Mouse (Mus musculus) retina, postnatal 1 day (tissue): ENCODE measurements at regions not wholly inside any gene's neighbourhood (a gene's known extent, or its start where the extent isn't known, plus 50 kb on each side); places are given as distances from the start of the nearest gene placed in this dataset.

Experiments
- DNase-seq: peaks from one replicate; pipeline ENCODE4 v3.0.0-alpha.2; 2012

DNA sequence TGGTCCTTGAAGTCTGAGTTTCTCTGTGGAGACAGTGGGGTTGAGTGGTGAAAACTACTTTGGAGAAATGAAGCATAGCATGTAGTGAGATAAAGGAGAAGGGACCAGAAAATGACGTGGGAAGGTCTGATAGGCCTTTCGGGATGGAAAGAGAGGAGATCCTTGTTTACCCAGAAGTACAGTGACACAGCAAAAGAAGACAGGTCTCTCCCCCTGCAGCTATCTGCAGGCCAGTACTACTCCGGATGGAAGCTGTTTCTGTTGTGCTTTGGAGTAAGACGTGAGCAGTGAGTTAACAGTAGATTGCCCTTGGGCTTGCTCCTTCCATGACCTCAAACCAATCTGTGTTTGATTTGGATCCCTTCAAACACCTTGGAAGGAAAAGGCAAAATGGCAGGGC lies 1277.5 kb downstream of the Gsdmc2 start:
- no peak for DNase-seq

DNA sequence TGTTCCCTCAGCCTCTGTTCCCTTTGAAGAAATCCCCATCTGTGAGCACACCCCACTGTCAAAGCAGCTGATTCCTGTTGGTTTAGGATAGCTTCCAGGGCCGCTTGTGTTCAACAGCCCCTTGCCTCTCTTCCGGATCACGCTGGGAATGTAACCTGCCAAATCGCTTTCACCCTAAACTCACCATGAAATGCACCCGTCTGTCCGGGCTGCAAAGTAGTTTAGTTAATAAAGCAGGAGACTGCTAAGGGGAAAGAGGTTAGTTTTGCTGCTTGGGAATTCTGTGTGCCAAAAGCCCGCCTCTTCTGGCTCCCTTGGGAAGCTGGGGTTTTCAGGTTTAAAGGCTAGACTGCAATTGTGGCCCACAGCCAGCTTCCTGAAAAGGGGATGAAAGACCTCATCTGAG lies 1278.9 kb downstream of the Gsdmc2 start:
- peak; percentile 4 for DNase-seq

DNA sequence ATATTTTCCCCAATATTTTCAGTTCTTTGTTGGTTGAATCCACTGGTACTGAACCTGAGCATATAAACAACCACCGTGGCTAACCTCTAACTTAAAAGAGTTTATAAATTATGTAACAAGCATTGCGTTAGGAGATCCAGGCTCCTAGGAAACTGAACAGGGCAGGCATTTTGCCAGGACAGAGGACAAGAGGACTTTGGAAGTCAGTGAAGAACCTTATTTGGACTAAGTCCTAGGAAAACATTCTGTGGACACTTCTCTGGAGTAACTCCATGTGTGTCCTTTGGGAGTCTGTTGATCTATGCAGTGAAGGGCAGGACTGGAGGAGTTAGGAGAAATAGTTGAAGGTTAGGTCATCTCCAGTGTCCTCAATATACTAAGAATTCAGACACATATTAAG lies 1311.7 kb downstream of the Gsdmc2 start:
- no peak for DNase-seq

DNA sequence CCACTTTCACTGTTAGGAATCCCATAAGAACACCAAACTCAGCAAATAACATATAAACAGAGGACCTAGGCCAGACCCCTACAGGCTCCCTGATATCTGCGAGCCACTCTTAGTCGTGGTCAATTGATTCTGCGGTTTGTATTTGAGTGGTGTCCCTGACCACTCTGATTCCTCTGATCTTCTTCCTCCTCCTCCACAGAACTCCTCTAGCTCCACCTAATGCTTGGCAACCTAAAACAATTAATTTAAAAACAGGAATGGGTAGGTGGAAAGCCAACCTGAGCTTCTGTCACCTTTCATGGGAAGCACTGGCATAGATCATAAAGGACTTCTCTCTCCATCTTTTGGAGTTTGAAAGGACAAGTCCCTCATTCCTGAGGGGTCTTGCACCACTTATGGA lies 1316.0 kb downstream of the Gsdmc2 start:
- no peak for DNase-seq

- no peak for DNase-seq
Measured at GRCm38 (mm10) chr15:62524628-62525027, 1320.3 kb downstream of the Gsdmc2 start.

DNA sequence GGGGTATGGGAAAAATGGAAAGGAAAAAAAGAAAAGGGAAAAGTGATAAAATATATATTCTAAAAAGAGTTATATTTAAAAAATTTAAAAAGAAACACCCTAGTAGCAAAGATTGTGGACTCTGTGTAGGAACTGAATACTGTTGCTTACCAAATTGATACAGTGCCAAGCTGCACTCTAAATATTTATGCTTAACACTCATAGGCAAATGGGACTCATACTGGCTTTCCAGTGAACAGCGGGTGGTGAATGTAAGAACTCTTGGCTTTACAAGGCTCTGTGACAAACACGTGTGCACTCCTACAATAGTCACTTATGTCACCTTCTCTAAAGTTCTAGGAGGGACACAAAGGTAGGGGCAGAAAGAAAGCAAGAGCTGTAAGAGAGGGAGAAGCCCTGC lies 1320.8 kb downstream of the Gsdmc2 start:
- DNase-seq, result no peak

DNA sequence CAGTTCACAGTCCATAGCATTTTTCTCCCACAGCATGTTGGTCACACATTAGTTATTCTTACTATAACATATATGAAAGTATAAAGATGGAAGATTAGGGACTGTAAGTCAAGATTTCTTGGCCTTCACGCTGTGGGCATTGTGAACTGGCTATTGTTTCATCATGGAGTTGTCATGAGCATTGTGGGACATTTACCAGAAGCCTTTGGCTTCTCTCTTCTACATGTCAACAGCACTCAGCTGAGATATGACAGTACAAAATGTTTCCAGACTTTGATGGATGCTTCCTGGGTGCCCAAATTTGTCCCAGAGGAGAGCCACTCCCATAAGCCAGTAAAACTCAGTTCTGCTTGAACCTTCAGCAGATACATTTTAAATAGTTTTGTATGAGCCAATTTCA lies 1331.5 kb downstream of the Gsdmc2 start:
- DNase-seq, result no peak

DNA sequence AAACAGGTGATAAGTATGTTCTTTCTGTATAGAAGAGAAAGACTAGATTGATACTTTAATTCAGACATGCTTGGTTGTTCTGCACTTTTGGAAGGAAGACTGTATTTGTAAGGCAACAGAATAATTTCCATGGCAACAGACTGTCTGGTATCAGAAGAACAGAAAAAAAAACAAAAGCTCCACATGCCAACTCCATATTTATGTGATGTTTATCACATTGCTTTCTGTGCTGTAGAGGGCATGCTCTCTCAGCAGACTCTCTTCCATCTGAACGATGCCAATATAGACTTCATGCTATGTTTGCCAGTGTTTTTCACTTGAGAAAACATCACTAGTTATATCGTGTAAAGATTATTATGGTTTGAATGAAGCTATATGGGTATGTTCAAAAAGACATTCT lies 1333.5 kb downstream of the Gsdmc2 start:
- DNase-seq, result no peak

- DNase-seq, result no peak
Measured at GRCm38 (mm10) chr15:62503866-62504265, 1341.1 kb downstream of the Gsdmc2 start.

GRCm38 (mm10) chr15:62500966-62501365 lies 1344.0 kb downstream of the Gsdmc2 start:
- no peak for DNase-seq

DNA sequence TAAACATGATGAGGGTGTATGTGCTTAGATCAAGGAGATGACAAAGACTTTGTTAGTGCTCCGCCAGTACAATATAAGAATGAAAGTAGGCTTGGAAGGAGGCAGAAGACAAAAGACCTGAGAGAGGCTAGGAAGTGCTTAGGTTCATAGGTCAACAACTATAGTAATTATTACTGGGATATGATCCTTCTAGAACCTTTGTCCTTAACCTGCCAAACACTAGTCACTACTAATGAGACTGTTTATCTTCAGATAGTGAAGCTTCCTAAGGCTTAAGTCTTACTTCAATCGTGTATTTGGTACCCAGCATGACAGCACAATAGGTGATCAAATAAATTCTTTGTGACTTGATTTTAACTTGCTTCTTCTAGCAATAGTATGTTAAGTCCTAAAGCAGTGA lies 1344.5 kb downstream of the Gsdmc2 start:
- no peak for DNase-seq

- peak; percentile 51 for DNase-seq
Measured at GRCm38 (mm10) chr15:62496193-62496592, 1348.8 kb downstream of the Gsdmc2 start.

DNA sequence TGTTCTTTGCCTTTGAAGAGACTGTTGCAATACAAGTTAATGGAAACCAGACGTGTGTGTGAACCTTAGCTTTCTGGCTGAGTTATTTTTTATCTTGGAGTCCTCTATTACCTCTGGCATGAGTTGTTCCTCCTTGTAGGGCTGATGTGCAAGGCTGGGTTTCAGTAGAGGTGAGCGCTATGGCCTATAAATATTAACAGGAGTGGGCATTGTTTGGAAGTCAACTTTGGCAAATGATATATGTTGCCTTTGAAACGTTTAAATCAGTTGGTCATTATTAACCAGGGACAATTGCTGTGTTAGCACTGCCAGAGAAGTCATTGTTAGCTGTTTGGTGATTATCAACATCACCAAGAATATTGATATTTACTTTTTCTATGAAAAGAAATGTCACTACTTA lies 1352.6 kb downstream of the Gsdmc2 start:
- DNase-seq, result no peak

- DNase-seq, result no peak
Measured at GRCm38 (mm10) chr15:62490548-62490947, 1354.4 kb downstream of the Gsdmc2 start.

GRCm38 (mm10) chr15:62486540-62486939 lies 1358.4 kb downstream of the Gsdmc2 start:
- no peak for DNase-seq

- no peak for DNase-seq
Measured at GRCm38 (mm10) chr15:62484350-62484749, 1360.6 kb downstream of the Gsdmc2 start.

DNA sequence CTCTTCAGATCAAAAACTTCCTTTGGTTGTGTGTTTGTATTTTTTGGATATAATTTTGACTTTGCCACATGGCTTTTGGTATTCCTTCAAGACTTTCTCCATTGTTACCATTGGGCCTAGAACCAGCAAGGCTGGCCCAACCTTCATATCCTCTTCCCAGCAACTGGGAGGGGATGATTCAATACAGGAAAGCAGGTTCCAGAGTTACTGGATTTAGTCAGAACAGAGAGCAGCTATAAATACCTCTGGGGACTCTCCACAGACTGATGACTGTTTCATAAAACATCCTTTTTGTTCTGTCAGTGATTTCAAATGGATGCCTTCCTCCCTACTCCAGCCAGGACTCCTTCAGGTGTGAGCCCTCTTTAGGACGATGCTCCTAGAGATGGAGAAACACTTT lies 1361.4 kb downstream of the Gsdmc2 start:
- no peak for DNase-seq

DNA sequence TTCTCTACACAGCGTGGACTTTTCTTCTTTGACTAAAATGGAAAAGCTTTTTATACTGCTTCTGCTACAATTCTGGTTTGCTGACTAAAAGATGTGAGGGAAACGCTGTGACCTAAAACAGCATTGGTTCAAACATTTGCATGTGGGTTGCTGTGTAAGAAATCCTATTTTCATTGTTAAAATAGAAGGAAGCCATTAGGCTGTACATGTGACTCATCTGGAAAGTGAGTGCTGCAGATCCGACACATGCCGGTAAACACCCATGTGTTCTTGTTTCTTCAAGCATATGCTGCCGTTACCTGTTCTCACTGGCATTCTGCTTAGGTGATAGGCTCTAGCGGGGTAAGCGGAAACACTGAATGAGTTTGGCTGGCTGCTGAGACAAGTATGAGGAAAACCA lies 1362.6 kb downstream of the Gsdmc2 start:
- no peak for DNase-seq

GRCm38 (mm10) chr15:62477779-62478178 lies 1367.2 kb downstream of the Gsdmc2 start:
- no peak for DNase-seq

- DNase-seq, result no peak
Measured at GRCm38 (mm10) chr15:62476452-62476851, 1368.5 kb downstream of the Gsdmc2 start.

DNA sequence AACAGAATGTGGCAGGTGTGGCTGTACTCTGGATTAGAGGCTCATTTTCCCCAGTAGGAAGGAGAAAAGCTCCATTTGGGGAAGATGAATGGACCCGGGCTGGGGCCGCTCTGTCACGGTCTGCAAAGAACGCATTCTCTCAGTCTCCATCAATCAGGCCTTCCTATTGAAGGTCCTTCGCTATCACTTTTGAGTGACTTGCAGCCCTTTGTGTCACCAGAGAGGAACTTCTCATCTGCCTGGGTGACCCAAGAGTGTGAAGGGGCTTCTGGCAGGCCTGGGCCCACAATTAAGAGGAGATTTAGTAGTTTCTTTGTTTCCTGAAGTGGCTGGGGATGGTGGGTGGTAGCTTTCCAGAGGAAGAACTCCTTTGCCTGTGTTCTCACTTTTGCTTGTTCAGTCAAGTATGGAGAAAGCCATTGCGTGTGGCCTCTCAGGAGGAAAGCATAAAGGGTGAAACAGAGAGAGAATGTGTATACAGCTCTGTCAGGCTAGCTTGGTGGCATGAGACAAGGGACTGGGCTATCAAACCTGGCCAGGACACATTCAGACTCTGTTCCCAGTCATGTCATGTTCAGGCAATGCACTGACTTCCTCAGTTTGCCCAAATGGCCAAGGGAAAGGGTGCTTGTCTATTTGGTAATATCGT lies 1374.2 kb downstream of the Gsdmc2 start:
- DNase-seq, result no peak

DNA sequence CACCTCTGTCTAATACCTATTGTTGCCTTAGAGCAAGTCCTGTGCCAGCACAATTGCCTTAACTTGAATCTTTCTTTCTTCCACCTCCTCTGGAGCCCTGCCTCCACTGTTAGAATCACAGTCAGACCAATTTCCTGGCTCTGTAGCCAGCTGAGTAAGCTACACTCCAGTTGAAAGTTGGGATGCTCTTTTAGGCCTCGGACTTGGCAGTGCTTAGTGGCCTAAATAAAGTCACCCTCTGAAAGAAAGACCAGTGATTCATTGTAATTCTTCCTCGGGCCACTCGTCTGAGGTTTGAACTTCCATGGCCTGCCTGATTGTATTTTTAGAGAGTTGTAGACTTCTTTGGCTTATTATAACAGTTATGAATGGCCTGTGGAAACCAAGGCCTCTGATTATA lies 1376.9 kb downstream of the Gsdmc2 start:
- no peak for DNase-seq

GRCm38 (mm10) chr15:62466856-62467255 lies 1378.1 kb downstream of the Gsdmc2 start:
- DNase-seq, result no peak

- no peak for DNase-seq
Measured at GRCm38 (mm10) chr15:62465026-62465839, 1379.7 kb downstream of the Gsdmc2 start.

GRCm38 (mm10) chr15:62462698-62463097 lies 1382.3 kb downstream of the Gsdmc2 start:
- DNase-seq, result no peak
